Mouse (Mus musculus): ENCODE measurements around the gene Myo1e. TPM values are rescaled to one million over a fixed set of nuclear protein-coding genes. Genes with fewer than 3 reads are reported as not detected.

The Myo1e gene
- polyA plus RNA-seq, 1 experiment: not detected

- no peak for TF ChIP-seq CTCF (IDR thresholded peaks at IDR 0.05; ENCODE audit: insufficient read depth, low read depth, low read length)
- TF ChIP-seq POLR2A (IDR thresholded peaks at IDR 0.05; ENCODE audit: insufficient read depth, low read depth, low read length): no peak
- H3K4me1 ChIP-seq (ENCODE audit: control insufficient read depth, insufficient read depth, low read length): no peaks in the 10 kb centered on the region
- WGBS: 87% methylated on average over 2 of the region's 2 CpGs
- H3K4me3 ChIP-seq (ENCODE audit: insufficient read depth, low read depth, low read length): no peak overlapping the region
- H3K27ac ChIP-seq (ENCODE audit: insufficient read depth, low read depth, low read length): no peak overlapping the region
These were observed 158.8 kb downstream of the Myo1e start for GRCm38 (mm10) chr9:70365915-70366314.

GRCm38 (mm10) chr9:70366898-70367297, 159.7 kb downstream of the Myo1e start:
- no peaks in the 10 kb centered on the region for H3K4me1 ChIP-seq (ENCODE audit: control insufficient read depth, insufficient read depth, low read length)
- H3K4me3 ChIP-seq (ENCODE audit: insufficient read depth, low read depth, low read length): no peak overlapping the region
- 75% methylated on average over 6 of the region's 6 CpGs for WGBS
- TF ChIP-seq POLR2A (IDR thresholded peaks at IDR 0.05; ENCODE audit: insufficient read depth, low read depth, low read length) (no peak), CTCF (IDR thresholded peaks at IDR 0.05; ENCODE audit: insufficient read depth, low read depth, low read length) (no peak)
- no peak overlapping the region for H3K27ac ChIP-seq (ENCODE audit: insufficient read depth, low read depth, low read length)

DNA sequence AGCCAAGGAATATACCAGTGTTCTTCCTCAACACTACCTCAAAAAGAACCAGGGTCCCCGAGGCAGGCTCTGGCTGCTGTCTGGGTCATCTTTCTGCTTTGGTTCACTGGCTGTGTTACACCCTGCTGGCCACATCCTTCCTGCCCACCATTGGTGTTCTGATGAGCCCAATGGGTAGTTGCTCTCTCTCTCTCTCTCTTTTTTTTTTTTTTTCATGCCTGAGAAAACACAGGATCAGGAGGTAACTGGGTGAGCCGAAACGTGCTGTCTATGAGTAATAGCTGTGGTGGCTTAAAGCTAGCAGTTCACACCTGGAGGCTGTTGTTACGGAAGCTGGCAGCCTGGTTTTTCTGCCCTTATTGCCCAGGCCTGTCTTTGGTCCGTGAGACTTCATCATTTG, 164.5 kb downstream of the Myo1e start:
- Histone ChIP-seq H3K27ac (ENCODE audit: insufficient read depth, low read depth, low read length) (no peak overlapping the region), H3K4me1 (ENCODE audit: control insufficient read depth, insufficient read depth, low read length) (no peaks in the 10 kb centered on the region), H3K4me3 (ENCODE audit: insufficient read depth, low read depth, low read length) (no peak overlapping the region)
- TF ChIP-seq CTCF (IDR thresholded peaks at IDR 0.05; ENCODE audit: insufficient read depth, low read depth, low read length) (no peak), POLR2A (IDR thresholded peaks at IDR 0.05; ENCODE audit: insufficient read depth, low read depth, low read length) (no peak)
- WGBS: 81% methylated on average over 5 of the region's 5 CpGs

DNA sequence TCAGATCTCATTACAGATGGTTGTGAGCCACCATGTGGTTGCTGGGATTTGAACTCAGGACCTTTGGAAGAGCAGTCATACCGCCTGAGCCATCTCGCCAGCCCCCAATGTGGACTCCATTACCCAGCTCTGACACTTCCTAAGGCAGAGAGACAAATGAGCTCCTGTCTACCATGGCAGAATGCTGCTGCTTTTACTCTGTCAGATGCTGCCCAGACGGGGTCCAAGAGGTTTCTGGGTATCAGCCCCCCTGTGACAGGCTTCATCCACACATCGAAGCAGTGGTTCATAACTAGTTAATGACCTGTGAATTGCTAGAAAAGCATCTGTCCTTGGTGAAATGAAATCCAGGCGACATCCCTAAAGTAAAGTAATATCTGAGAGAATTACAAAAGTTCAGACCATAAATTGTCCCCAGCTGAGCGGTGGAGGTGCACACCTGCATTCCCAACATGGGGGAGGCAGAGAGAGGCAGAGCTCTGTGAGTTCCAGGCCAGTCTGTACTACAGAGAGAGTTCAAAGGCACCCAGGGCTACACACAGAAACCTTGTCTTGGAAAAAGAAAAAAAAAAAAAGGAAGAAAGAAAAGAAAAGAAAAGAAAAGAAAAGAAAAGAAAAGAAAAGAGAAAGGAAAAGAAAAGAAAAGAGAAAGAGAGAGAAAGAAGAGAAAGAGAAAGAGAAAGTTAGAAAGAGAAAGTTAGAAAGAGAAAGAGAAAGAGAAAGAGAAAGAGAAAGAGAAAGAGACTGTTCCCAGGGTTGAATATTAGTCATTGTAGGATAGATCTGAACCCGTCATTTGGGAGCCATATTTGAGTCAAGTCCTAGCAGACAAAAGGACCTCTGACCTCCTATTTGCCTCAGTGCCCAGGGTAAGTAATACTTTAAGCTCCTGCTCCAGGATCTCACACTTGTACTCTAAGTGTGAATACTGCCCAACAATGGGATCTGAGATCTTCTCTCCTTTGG, 172.6 kb downstream of the Myo1e start:
- TF ChIP-seq CTCF (IDR thresholded peaks at IDR 0.05; ENCODE audit: insufficient read depth, low read depth, low read length): no peak
- no peak for TF ChIP-seq POLR2A (IDR thresholded peaks at IDR 0.05; ENCODE audit: insufficient read depth, low read depth, low read length)
- 91% methylated on average over 7 of the region's 7 CpGs for WGBS
- H3K27ac ChIP-seq (ENCODE audit: insufficient read depth, low read depth, low read length): no peak overlapping the region
- no peak overlapping the region for H3K4me3 ChIP-seq (ENCODE audit: insufficient read depth, low read depth, low read length)
- no peaks in the 10 kb centered on the region for H3K4me1 ChIP-seq (ENCODE audit: control insufficient read depth, insufficient read depth, low read length)

DNA sequence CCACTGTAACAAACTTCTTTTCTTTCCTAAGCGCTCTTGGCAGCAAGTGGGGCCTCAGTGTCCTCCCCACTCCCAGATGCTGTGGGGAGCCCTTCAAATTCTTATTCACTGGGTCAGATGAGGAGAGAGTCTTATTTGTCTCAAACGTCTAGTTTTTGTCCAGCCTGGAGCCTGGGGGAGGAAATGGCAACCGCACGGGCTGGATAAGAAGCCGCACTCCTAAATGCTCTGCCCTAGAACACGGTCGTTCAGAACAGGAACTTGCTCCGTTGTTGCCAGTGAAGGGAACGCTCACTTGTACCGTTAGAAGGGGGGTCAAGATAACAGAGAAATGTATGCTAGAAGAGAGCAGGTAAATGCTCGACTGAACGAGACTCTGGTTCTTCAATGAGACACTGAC, 174.9 kb downstream of the Myo1e start:
- Histone ChIP-seq H3K27ac (ENCODE audit: insufficient read depth, low read depth, low read length) (no peak overlapping the region), H3K4me1 (ENCODE audit: control insufficient read depth, insufficient read depth, low read length) (no peaks in the 10 kb centered on the region), H3K4me3 (ENCODE audit: insufficient read depth, low read depth, low read length) (no peak overlapping the region)
- 67% methylated on average over 12 of the region's 12 CpGs for WGBS
- no peak for TF ChIP-seq CTCF (IDR thresholded peaks at IDR 0.05; ENCODE audit: insufficient read depth, low read depth, low read length)
- no peak for TF ChIP-seq POLR2A (IDR thresholded peaks at IDR 0.05; ENCODE audit: insufficient read depth, low read depth, low read length)

GRCm38 (mm10) chr9:70383750-70384149, 176.6 kb downstream of the Myo1e start:
- WGBS: 76% methylated on average over 10 of the region's 10 CpGs
- no peak overlapping the region for H3K27ac ChIP-seq (ENCODE audit: insufficient read depth, low read depth, low read length)
- no peak for TF ChIP-seq CTCF (IDR thresholded peaks at IDR 0.05; ENCODE audit: insufficient read depth, low read depth, low read length)
- no peak for TF ChIP-seq POLR2A (IDR thresholded peaks at IDR 0.05; ENCODE audit: insufficient read depth, low read depth, low read length)
- H3K4me3 ChIP-seq (ENCODE audit: insufficient read depth, low read depth, low read length): no peak overlapping the region
- H3K4me1 ChIP-seq (ENCODE audit: control insufficient read depth, insufficient read depth, low read length): no peaks in the 10 kb centered on the region

GRCm38 (mm10) chr9:70384494-70384893, 177.3 kb downstream of the Myo1e start:
- Histone ChIP-seq H3K4me3 (ENCODE audit: insufficient read depth, low read depth, low read length) (no peak overlapping the region), H3K4me1 (ENCODE audit: control insufficient read depth, insufficient read depth, low read length) (no peaks in the 10 kb centered on the region), H3K27ac (ENCODE audit: insufficient read depth, low read depth, low read length) (no peak overlapping the region)
- WGBS: 95% methylated on average over 4 of the region's 4 CpGs
- TF ChIP-seq POLR2A (IDR thresholded peaks at IDR 0.05; ENCODE audit: insufficient read depth, low read depth, low read length) (no peak), CTCF (IDR thresholded peaks at IDR 0.05; ENCODE audit: insufficient read depth, low read depth, low read length) (no peak)

GRCm38 (mm10) chr9:70384958-70385728, 178.0 kb downstream of the Myo1e start:
- no peak overlapping the region for H3K27ac ChIP-seq (ENCODE audit: insufficient read depth, low read depth, low read length)
- no peak overlapping the region for H3K4me3 ChIP-seq (ENCODE audit: insufficient read depth, low read depth, low read length)
- H3K4me1 ChIP-seq (ENCODE audit: control insufficient read depth, insufficient read depth, low read length): no peaks in the 10 kb centered on the region
- no peak for TF ChIP-seq CTCF (IDR thresholded peaks at IDR 0.05; ENCODE audit: insufficient read depth, low read depth, low read length)
- no peak for TF ChIP-seq POLR2A (IDR thresholded peaks at IDR 0.05; ENCODE audit: insufficient read depth, low read depth, low read length)
- WGBS: 89% methylated on average over 18 of the region's 18 CpGs
